9 mouse cellular contexts compared by ENCODE assay signal in genomic region chr4:43558631-43559356, GRCm38 (mm10). TPM values are rescaled to one million over a fixed set of nuclear protein-coding genes. Genes with fewer than 3 reads are reported as not detected.
DNase-seq lines count a peak whose midpoint lies in the region; ATAC-seq lines count a peak whose summit lies in the region.
"Had no signal": no experiment of that assay in that cellular context is flagged by ENCODE, and none has a peak within 500 bp of the region (broad histone marks: within the 10 kb centered on the region; RNA-seq: fewer than 3 reads in every experiment).

No protein-coding gene starts in this region.

- peak overlapping the region; percentile 32 for H3K9ac ChIP-seq in embryonic facial prominence, embryonic 11.5 days (replicated peaks; ENCODE audit: low read length)
- peak overlapping the region; percentile 100 for H3K9ac ChIP-seq in heart, embryonic 16.5 days (ENCODE audit: low read length)

- ATAC-seq in embryonic facial prominence, embryonic 11.5 days (replicated peaks; ENCODE audit: insufficient number of reproducible peaks, low FRiP score, low TSS enrichment, low read depth) = no peak
- ATAC-seq in heart, embryonic 16.5 days (replicated peaks; ENCODE audit: extremely low read depth, insufficient read depth, low FRiP score) = peak; percentile 39

- H3K79me2 ChIP-seq in macrophage (ENCODE audit: inconsistent target) = peaks cover 90% of the 10 kb centered on the region

- DNase-seq in 416B (ENCODE audit: low read depth) = peak; percentile 95
- peak; percentile 94 for DNase-seq in Muller cell, postnatal 12 days (ENCODE audit: inconsistent ontology term)
- peak; percentile 75 for DNase-seq in embryonic facial prominence, embryonic 11.5 days (ENCODE audit: low spot score)
- peak; percentile 92 for DNase-seq in kidney, postnatal 10 days
- DNase-seq in spleen, postnatal 4 days (ENCODE audit: low spot score in 2 of 2) = peak; percentile 70 to 82
- DNase-seq in frontal cortex, postnatal 36 days (ENCODE audit: low spot score in 2 of 2) = no peak

- H3K4me2 ChIP-seq in embryonic facial prominence, embryonic 11.5 days (ENCODE audit: low read depth, low read length) = peak overlapping the region; percentile 14; the same call in 1 of the 2 replicates
- H3K4me2 ChIP-seq in heart, embryonic 16.5 days (ENCODE audit: low read depth, low read length) = peak overlapping the region; percentile 93

- H3K4me3 ChIP-seq in embryonic facial prominence, embryonic 11.5 days (ENCODE audit: low read depth, low read length) = no peak overlapping the region
- peak overlapping the region; percentile 98 for H3K4me3 ChIP-seq in heart, embryonic 16.5 days (ENCODE audit: low read length)
- H3K4me3 ChIP-seq in macrophage (ENCODE audit: inconsistent target) = peak overlapping the region; percentile 94

- peaks cover 5% of the 10 kb centered on the region; the same call in 1 of the 2 replicates for H3K36me3 ChIP-seq in embryonic facial prominence, embryonic 11.5 days (replicated peaks; ENCODE audit: control insufficient read depth, insufficient read depth, low read depth, low read length)
- peaks cover 28% of the 10 kb centered on the region for H3K36me3 ChIP-seq in heart, embryonic 16.5 days (ENCODE audit: control insufficient read depth, insufficient read depth)
- peaks cover 34% of the 10 kb centered on the region for H3K36me3 ChIP-seq in macrophage (ENCODE audit: inconsistent target)

- no peaks in the 10 kb centered on the region for H3K9me3 ChIP-seq in embryonic facial prominence, embryonic 11.5 days (replicated peaks; ENCODE audit: control insufficient read depth, low read length)
- no peaks in the 10 kb centered on the region for H3K9me3 ChIP-seq in heart, embryonic 16.5 days (replicated peaks; ENCODE audit: control insufficient read depth, low read length)

- H3K4me1 ChIP-seq in embryonic facial prominence, embryonic 11.5 days (ENCODE audit: control insufficient read depth, insufficient read depth, low read length) = peaks cover 15% of the 10 kb centered on the region
- H3K4me1 ChIP-seq in heart, embryonic 16.5 days (ENCODE audit: control insufficient read depth, insufficient read depth, low read length) = peaks cover 46% of the 10 kb centered on the region

- 14% methylated on average over 13 of the region's 13 CpGs for WGBS in embryonic facial prominence, embryonic 11.5 days
- 10% methylated on average over 13 of the region's 13 CpGs for WGBS in heart, embryonic 16.5 days
- WGBS in macrophage (ENCODE audit: missing documents) = 4% methylated on average over 13 of the region's 13 CpGs

- no peaks in the 10 kb centered on the region for H3K27me3 ChIP-seq in embryonic facial prominence, embryonic 11.5 days (ENCODE audit: control insufficient read depth, insufficient read depth, low read length)
- no peaks in the 10 kb centered on the region for H3K27me3 ChIP-seq in heart, embryonic 16.5 days (ENCODE audit: control insufficient read depth, insufficient read depth, low read length)

- peak overlapping the region; percentile 29 for H3K27ac ChIP-seq in embryonic facial prominence, embryonic 11.5 days (replicated peaks; ENCODE audit: low read depth, low read length)
- peak overlapping the region; percentile 100 for H3K27ac ChIP-seq in heart, embryonic 16.5 days (ENCODE audit: low read length)
- H3K27ac ChIP-seq in macrophage = peak overlapping the region; percentile 97

RNA-seq across cellular contexts. Expression of gene Creb3, which starts 3.3 kb away (rescaled TPM):
- polyA plus RNA-seq in embryonic facial prominence, embryonic 11.5 days (2014; fragmentation: Nextera tagmentation; extraction: Ambion mirVana) = 41.0 and 41.7 TPM in 2 replicates
- polyA plus RNA-seq in heart, embryonic 16.5 days (2015; fragmentation: Nextera tagmentation; extraction: Ambion mirVana) = 60.3 and 61.8 TPM in 2 replicates
- 100 to 1,000 TPM in 8 of 26 experiments, 10 to 100 TPM in 18; 29.0 to 168 (median 80.2) TPM for total RNA-seq in macrophage (2018; cell fraction: chromatin; rRNA removed)
- total RNA-seq in macrophage (2018; cell fraction: cytosol; rRNA removed) = 10 to 100 TPM; 35.3 to 65.4 (median 48.7) TPM
- total RNA-seq in macrophage (2018; cell fraction: nucleus; rRNA removed) = 100 to 1,000 TPM in 1 of 26 experiments, 10 to 100 TPM in 25; 29.3 to 118 (median 53.9) TPM
- 33.3 to 58.6 TPM (median 47.6 TPM) in 3 replicates for polyA plus RNA-seq in macrophage (2018)

RNA-seq across cellular contexts. Expression of gene Tln1, which starts 3.7 kb away (rescaled TPM):
- polyA plus RNA-seq in embryonic facial prominence, embryonic 11.5 days (2014; fragmentation: Nextera tagmentation; extraction: Ambion mirVana) = 40.6 and 42.1 TPM in 2 replicates
- polyA plus RNA-seq in heart, embryonic 16.5 days (2015; fragmentation: Nextera tagmentation; extraction: Ambion mirVana) = 68.7 and 80.0 TPM in 2 replicates
- total RNA-seq in macrophage (2018; cell fraction: chromatin; rRNA removed) = 100 to 1,000 TPM; 371 to 915 (median 599) TPM
- total RNA-seq in macrophage (2018; cell fraction: cytosol; rRNA removed) = 100 to 1,000 TPM; 102 to 313 (median 224) TPM
- 1,000 to 10,000 TPM in 1 of 26 experiments, 100 to 1,000 TPM in 25; 373 to 1,005 (median 515) TPM for total RNA-seq in macrophage (2018; cell fraction: nucleus; rRNA removed)
- 179 to 305 TPM (median 276 TPM) in 3 replicates for polyA plus RNA-seq in macrophage (2018)

RNA-seq across cellular contexts. Expression of gene Rgp1, which starts 19.7 kb away (rescaled TPM):
- polyA plus RNA-seq in embryonic facial prominence, embryonic 11.5 days (2014; fragmentation: Nextera tagmentation; extraction: Ambion mirVana) = 21.1 and 30.4 TPM in 2 replicates
- polyA plus RNA-seq in heart, embryonic 16.5 days (2015; fragmentation: Nextera tagmentation; extraction: Ambion mirVana) = 20.9 and 21.7 TPM in 2 replicates
- total RNA-seq in macrophage (2018; cell fraction: chromatin; rRNA removed) = 100 to 1,000 TPM in 3 of 26 experiments, 10 to 100 TPM in 23; 18.8 to 127 (median 60.4) TPM
- 10 to 100 TPM; 12.4 to 25.8 (median 19.7) TPM for total RNA-seq in macrophage (2018; cell fraction: cytosol; rRNA removed)
- 10 to 100 TPM; 16.6 to 67.8 (median 38.6) TPM for total RNA-seq in macrophage (2018; cell fraction: nucleus; rRNA removed)
- polyA plus RNA-seq in macrophage (2018) = 17.6 to 45.0 TPM (median 21.9 TPM) in 3 replicates

RNA-seq across cellular contexts. Expression of gene Gba2, which starts 19.9 kb away (rescaled TPM):
- 21.0 and 21.1 TPM in 2 replicates for polyA plus RNA-seq in embryonic facial prominence, embryonic 11.5 days (2014; fragmentation: Nextera tagmentation; extraction: Ambion mirVana)
- polyA plus RNA-seq in heart, embryonic 16.5 days (2015; fragmentation: Nextera tagmentation; extraction: Ambion mirVana) = 22.7 TPM in 2 replicates
- total RNA-seq in macrophage (2018; cell fraction: chromatin; rRNA removed) = 10 to 100 TPM in 18 of 26 experiments, 1 to 10 TPM in 8; 2.7 to 52.8 (median 21.1) TPM
- total RNA-seq in macrophage (2018; cell fraction: cytosol; rRNA removed) = 10 to 100 TPM in 2 of 26 experiments, 1 to 10 TPM in 24; 3.1 to 11.9 (median 7.6) TPM
- 10 to 100 TPM in 17 of 26 experiments, 1 to 10 TPM in 9; 4.5 to 31.6 (median 15.2) TPM for total RNA-seq in macrophage (2018; cell fraction: nucleus; rRNA removed)
- 5.4 to 9.2 TPM (median 8.6 TPM) in 3 replicates for polyA plus RNA-seq in macrophage (2018)

RNA-seq across cellular contexts. Expression of gene Msmp, which starts 25.5 kb away (rescaled TPM):
- not detected in 2 replicates for polyA plus RNA-seq in embryonic facial prominence, embryonic 11.5 days (2014; fragmentation: Nextera tagmentation; extraction: Ambion mirVana)
- 0.89 and 1.1 TPM in 2 replicates for polyA plus RNA-seq in heart, embryonic 16.5 days (2015; fragmentation: Nextera tagmentation; extraction: Ambion mirVana)
- total RNA-seq in macrophage (2018; cell fraction: chromatin; rRNA removed) = not detected
- not detected for total RNA-seq in macrophage (2018; cell fraction: cytosol; rRNA removed)
- not detected for total RNA-seq in macrophage (2018; cell fraction: nucleus; rRNA removed)
- not detected in 3 replicates for polyA plus RNA-seq in macrophage (2018)
- total RNA-seq: gastrocnemius, adult 8-10 months had no signal

Comparison
In these comparisons a context has a peak if more than half of its experiments do, and no peak if none do; other contexts are left out.
1. DNase-seq: peak in 416B (single experiment), Muller cell, postnatal 12 days (single experiment), embryonic facial prominence, embryonic 11.5 days (single experiment), kidney, postnatal 10 days (single experiment) and spleen, postnatal 4 days (2 of 2); none in frontal cortex, postnatal 36 days (0 of 2).
2. H3K27ac ChIP-seq: peak in every context shown above with its lines; median percentile 100 in heart, embryonic 16.5 days; 97 in macrophage; 29 in embryonic facial prominence, embryonic 11.5 days.